Mouse (Mus musculus): ENCODE measurements around the gene Slc28a3.

Slc28a3 gene

DNA sequence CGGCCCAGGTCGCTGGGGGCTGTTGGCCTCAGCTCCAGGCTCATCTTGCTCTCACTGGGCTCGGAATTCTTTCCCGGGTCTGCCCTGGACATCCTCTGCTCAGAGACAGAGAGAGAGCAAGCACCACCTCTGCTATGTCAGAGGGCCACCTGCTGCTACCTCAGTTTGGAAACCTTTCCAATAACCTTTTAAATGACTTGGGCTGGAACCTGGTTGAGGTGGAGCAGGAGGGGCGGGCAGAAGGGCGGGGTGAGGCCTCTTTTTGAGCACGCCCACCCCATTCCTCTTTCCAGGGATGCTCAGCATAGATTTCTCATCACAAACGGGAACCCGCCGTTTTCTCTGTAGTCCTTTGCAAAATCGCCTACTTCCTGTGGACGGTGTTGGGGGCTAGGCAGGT is at the start of gene Slc28a3:
Slc28a3 (minus strand) TSS at position 162 of the 400 bp plus-strand sequence.
- DNase-seq: no peak

DNA sequence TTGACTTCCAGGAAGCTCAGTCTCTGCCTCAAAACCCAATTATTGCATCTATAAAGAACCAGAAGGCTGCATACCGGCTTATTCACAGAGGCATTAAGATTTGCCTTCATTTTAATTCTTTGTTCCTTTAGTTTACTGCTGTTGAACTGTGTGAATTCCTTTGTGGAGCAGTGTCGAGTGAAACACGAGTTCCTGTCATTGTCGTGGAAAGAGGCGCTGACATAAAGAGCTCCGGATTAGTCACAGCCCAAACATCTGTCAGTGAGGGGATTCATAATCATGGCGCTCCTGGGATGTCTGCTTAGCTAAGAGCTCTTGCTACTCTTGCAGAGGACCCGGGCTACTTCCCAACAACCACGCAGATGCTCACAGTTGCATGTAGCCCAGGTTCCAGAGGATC is 47.3 kb upstream of the Slc28a3 start:
- no peak for DNase-seq

DNA sequence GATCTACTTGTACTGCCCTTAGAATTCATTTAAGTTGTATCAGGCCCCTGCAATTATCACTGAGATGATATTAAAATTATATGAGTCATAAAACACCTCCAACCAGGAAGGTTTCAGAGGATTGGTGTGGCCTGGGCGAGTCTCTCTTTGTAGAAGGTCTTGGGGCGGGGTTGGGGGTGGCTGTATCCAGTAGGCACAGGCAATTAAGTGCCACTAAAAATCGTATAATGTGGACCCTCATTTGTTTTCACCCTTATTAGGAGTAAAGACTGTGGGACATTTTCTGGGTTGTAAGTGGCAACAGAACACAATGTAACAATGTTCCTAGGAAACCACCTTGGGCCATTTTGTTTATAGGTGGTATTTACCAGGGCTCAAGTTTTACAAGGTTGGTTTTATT is 46.2 kb upstream of the Slc28a3 start:
- no peak for DNase-seq

DNA sequence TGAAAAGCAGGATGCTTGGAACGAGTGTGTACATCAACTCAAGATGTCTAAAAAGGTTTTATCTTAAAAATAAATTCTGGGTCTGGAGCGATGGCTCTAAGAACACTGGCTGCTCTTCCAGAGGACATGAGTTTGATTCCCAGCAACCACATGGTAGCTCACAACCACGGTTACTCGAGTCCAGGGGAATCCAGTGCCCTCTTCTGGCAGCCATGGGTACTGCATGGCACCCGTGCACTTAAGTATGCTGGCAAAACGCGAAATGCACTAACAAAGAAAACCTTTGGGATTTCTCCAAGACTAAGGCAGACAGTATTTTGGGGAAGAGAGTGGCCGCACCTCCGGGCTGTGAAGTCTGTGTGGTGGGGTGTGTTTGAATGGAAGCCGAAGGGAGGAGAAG is 44.9 kb upstream of the Slc28a3 start:
- DNase-seq: no peak

DNA sequence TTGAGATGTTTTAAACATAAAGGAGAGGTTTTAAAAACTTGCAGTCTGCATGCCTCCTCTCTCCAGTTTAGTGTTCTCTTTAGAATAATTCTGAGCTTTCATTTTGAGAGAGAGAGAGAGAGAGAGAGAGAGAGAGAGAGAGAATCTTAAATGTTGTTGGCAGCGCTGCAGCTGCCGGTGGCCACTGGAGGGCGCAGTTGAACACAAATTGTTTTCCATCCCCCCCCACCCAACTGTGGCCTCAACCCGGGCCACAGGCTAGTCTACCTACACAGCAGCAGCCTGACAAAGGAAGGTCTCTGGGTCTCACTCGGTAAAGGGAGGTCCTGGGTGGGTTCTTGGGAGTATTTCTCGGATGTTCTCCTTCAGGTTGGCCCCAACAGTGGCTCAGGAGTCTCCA is 29.7 kb upstream of the Slc28a3 start:
- peak; percentile 69 to 84 for DNase-seq

DNA sequence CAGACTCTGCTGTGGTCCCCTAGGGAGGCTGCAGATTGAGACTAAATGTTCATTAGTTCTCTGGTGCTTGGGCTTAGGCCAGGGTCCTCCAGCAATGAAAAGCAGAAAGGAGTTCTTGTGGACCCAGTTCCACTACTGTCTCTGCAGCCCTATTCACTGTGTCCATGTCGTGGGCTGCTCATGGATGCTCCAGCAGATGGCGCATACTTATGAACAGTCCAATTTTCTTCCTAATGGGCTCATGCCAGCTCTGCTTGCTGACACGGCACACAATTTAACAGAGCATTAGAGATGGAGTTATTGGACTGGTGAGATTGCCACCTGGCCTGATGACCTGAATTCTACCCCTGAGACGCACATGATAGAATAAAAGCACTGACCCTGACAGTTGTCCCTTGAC is 28.3 kb upstream of the Slc28a3 start:
- DNase-seq: peak; percentile 81 to 88

DNA sequence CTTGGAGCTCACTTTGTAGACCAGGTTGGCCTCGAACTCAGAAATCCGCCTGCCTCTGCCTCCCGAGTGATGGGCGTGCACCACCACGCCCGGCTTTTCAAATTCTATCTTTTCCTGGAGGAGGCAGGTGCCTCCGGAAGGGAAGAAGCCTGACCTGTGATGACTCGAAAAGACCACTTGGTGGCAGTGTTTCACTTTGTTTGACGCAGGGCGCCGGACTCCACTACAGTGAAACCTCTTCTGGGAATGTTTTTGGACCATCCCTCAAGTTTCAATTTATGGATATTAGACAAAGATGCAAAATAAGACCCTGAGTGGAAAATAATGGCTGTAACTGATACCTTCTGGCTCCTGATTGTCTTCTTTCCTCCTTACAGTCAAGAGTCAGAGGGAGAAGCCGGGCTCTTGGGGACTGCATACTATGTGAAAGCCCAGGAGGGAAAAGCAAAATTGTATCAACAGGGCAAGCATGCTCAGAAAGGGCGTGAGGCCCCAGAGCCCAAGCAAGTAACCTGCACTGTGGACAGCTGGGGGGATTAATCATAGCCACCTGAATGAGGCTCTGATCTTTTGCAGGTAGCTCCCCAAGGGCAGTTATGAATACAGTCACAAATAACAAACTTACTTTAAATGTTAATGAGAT is 26.8 kb upstream of the Slc28a3 start:
- DNase-seq: peak; percentile 68 to 82

DNA sequence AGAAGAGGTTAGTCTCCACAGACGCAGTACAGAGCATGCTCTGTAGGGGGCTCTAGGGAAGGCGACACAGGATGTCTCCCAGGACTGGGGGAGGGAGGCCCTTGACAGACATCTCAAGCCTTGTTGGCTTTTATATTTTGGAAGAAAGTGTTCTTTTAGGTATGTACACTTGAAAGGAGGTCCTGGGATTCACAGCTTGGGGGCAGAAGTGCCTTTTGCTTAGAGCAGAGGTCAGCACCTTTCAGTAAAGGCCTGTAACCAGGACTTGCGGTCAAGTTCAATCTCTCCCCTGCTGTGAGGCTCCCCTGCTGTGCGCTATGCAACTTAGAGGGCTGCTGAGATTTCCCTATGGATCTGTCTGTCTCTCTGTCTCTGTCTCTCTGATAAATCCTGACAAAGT is 23.2 kb upstream of the Slc28a3 start:
- DNase-seq: peak in 1 of 2 experiments; percentile 15

DNA sequence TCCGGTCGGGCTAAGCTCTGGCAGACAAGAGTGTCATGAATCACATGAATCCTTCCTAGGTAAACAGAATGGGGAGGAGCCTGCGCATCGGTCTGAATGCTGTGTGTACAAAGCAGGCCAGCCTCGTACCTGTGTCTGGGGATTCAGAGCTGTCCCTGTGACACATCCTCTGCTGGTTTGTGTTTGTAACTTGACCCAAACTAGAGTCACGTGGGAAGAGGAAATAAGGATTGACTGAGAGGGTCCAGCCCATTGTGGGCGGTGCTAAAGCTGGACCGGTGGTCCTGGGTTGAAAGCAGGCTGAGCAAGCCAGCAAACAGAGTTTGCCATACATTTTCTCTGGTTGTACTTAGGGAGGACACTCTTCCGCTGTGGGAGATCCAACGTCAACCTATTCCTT is 20.1 kb upstream of the Slc28a3 start:
- no peak for DNase-seq

DNA sequence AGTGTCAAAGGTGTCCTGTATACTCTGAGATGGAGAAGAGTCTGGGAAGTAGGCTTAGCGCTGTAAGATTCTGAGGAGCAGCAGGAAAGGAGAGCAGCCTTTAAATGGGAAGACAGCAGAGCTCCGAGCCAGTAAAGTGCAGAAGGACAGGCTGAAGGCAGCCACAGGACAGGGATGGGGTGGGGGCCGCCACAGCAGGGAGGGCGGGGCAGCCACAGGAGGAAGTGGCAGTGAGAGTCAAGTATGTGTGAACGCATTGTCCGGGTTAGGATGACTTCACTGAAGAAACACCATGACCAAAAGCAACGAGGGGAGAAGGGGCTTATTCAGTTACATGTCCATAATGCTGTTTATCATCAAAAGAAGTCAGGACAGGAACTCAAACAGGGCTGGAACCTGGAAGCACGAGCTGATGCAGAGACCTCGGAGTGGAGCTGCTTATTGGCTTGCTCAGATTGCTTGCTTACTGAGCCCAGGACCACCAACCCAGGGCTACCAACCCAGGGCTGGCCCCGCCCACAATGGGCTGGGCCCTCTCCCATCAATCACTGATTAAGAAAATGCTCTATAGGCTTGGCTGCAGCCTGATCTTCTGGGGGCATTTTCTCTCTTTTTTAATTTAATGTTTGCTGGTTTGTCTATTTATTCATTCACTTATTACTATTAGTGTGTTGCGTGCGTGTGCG is 18.8 kb upstream of the Slc28a3 start:
- no peak for DNase-seq

DNA sequence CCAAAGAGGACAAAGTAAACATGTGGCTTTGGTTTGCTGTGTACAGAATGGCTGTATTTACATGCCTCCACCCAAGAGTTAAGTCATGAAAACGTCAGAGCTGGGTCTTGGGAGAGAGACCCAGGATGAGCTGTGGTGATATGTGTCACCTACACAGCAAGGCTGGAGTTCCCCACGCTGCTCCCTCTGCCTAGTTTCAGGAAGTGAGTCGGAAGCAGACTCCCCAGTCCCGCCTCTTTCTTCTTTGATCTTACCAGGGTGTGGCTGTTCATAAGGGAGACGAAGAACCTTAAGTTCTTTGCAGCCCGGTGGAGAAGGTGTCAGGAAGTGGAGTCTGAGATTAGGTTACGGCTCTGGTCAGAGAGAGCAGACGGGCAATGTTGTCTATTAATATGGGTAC is 12.0 kb upstream of the Slc28a3 start:
- DNase-seq: no peak

DNA sequence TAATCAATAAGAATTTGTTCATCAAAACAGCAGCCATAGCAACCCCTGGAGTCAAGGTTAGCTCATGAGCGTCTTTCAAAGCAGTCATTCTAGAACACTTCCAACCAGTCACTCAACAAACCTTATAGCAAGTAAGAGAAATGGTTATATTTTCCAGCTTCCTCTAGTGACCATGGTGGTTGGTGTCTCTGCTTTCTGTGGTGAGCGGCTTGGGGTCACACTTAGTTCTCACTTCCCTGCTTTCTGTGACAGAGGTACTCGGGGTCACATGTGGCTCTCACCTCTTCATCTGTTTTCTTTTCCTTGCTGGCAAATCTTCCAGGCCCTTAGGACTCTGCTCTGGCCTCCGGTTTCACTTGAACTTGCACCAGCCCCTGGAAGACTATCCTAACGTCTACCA is 8.6 kb upstream of the Slc28a3 start:
- no peak for DNase-seq

DNA sequence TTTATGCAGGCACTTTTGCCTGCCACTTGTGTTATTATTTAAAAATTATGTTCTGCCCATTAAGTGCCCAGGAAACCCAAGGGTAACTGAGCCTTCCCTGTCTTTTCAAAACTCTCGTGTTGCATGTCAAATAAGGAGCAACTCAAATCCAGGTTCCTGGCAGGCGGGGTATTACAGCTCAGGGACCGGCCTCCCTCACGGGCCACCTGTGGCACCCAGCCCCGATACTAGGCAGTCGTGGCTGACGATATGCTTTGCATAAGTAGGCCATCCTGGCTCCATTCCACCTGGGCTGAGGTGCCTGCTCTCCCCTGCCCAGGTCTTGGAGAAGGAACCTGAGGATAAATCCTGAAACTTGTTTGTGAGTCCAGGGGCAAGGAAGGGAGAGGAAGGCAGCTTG is 618 bp downstream of the Slc28a3 start:
- no peak for DNase-seq

DNA sequence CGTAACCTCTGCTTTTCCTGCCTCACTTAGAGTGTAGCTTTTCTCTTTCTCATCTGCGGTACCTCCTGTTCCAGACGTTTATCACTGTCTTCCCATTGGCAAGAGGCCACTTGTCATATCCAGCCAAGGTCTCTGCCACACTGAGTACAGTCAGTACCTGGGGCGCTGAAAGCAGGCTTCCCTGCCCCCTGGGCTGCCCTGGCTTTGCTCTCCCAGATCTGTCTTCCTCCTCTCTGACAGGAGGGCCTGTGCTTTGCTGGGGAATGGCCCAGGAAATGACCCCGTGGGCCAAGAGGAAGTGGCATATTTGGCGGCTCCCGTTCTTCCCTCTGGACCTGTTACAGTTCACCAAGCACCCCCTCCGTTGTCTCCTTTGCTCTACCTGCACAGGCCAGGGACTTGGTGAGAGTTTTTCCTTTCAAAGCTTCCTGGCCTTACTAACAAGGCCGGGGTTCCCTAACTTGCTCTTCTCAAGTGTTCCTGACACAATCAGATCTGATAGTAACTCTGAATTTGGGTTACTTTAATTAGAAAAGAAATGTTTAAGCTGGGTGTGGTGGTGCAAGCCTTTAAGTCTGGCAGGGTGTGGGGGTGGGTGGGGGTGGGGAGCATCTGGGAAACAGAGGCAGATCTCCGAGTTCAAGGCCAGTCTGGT is 9.3 kb downstream of the Slc28a3 start:
- no peak for DNase-seq

DNA sequence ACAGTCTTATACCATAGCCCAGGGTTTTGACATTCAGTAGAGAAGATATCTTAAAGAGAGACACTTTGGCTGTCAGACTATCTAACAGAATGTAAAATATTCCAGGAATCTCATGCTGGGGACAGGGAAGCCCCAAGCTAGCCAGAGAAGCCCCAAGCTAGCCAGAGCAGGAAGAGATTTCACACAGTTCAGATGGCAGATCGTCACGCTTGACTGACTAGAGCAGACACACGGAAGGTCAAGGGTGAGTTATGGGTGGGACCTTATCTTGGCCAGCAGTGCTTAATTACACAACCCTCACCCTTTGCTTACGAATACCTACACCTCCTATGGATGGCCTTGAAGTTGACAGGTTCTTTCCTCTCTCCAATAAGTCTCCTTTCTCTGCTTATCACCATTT is 12.1 kb downstream of the Slc28a3 start:
- DNase-seq: no peak

DNA sequence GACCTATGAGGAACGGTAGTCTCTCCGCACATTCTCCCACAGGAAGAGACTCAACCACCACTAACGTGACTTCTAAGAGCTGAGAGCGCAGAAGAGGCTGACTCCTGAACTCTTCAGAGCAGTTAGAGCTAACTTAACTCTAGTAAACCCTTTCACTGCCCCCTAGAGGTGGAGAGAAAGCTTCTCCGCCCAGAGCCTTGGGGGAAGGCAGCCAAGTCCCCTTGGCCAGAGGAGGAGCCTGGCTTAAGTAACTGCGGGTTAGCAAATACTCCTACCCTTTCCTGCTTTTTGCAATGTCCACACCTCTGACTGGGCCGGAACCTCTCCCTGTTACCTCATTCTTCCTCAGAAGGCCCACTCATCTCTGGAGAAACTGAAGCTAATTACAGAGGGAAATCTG is 17.5 kb downstream of the Slc28a3 start:
- peak; percentile 44 to 65 for DNase-seq

DNA sequence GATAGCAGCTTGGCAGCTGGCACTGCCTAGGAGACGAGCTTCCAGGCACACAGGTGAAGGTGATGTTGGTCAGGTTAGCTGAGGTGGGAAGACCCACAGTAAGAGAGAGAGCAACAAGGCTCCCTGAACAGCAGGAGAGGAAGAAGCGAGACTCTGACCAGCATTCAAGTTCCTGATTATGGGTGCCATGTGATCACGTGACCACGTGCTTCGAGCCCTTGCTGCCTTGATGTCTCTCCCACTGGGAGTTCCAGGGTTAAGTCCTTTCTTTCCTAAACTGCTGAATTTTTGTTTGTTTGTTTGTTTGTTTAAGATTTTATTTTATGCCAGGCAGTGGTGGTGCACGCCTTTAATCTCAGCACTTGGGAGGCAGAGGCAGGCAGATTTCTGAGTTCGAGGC is 18.8 kb downstream of the Slc28a3 start:
- no peak for DNase-seq

DNA sequence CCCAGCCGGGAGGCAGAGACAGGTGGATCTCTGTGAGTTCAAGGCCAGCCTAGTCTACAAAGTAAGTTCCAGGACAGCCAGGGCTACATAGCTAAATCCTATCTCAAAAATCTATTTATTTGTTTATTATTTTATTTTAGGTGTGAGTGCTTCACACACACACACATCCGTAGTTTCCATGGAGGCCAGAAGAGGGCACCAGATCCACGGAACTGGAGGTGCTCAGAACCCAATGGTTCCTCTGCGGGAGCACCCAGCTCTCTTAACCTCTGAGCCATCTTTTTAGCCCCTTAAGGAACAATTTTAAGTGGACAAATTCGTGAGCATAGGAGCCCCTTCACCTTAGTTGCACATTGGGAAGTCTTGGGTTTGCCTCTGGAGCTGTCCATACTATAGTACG is 20.0 kb downstream of the Slc28a3 start:
- DNase-seq: peak; percentile 50 to 72

DNA sequence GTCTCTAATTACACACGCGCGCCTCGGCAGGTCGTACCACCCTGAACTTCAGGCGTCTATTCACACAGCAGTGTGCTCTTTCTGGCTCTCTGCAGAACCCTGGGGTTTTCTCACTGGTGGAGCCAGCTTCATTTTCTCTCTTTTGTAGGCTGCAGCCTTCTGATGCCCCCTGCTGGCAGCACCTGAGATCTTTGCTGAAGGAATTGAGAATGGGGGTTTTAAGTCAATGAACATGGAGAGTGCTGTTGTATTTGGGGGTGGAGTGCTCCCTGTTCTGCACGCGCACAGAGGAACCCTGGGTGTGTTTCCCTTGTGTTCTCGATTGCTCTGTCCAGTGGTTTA is 21.2 kb downstream of the Slc28a3 start:
- peak; percentile 73 to 85 for DNase-seq

DNA sequence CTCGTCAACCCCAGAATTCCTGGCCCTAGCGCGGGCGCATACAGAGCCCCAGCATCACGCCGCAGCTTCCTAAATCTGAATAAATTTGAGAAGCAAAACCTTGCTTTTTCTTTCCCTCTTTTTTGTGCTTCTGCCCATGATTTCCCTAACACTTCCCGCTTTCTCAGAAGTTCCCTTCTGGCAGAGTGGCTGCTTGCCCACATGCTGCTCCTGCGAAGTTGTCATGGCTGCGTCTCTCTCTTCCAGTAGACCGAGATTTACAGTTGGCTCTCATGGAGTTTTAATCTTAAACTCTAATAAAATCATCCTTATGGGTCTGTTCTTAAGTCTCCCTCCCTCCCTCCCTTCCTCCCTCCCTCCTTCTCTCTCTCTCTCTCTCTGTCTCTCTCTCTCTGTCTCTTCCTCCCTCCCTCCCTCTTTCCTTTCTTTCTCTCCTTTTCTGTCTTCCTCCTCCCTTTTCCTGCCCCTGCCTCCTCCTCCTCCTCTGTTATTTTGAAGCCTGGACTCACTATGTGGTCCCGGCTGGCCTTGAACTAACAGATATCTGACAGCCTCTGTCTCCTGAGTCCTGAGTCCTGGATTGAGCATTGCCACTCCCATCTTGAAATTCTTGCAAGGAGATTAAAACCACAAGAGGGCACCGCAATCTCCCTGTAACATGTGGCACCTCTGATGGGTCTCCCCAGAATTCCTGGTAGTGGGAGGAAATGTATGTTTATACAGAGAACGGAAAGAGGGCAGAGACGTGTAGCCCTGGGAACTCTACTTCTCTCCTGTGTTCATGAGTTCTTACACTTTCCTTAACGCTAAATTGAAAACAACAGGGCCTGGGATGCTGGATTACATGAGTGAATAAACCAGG is 21.8 kb downstream of the Slc28a3 start:
- DNase-seq: no peak

DNA sequence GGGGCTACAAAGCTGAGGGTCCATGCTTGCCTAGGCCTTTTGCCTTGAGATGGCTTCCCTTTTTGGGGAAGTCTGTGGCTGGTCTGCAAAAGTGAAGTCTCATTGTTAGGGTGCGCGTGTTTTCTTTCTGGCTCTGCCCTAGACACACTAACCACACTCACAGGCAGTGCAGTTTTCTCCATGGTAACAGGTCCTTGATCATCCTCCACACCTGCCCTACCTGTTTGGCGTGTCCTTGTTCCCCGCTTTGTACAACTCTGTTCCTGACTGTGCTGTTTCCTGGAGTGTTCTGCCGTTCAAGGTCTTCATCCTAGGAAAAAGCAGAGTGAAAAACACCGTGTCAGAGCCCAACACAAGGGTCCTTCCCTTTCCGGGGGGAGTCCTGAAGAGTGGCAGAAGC is 22.7 kb downstream of the Slc28a3 start:
- DNase-seq: no peak

DNA sequence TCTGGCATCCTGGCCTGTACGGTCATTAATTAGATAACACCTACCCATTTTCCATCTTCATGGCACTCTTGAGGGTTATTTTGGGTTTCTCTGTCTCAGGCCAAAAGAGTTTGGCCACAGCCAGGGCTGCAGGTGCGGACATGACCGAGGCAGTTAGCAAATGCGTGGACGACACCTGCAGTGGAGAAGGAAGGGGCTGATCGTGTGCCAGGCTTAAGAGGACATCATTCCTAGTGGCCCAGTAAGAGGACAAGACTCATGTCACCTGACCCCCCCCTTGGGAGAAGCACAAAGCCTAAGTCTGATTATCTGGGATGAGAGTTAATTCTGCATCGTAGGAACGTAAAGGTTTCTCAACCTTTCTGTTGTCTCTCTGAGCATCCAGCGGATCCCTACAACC is 44.5 kb downstream of the Slc28a3 start:
- peak in 1 of 2 experiments; percentile 29 for DNase-seq

DNA sequence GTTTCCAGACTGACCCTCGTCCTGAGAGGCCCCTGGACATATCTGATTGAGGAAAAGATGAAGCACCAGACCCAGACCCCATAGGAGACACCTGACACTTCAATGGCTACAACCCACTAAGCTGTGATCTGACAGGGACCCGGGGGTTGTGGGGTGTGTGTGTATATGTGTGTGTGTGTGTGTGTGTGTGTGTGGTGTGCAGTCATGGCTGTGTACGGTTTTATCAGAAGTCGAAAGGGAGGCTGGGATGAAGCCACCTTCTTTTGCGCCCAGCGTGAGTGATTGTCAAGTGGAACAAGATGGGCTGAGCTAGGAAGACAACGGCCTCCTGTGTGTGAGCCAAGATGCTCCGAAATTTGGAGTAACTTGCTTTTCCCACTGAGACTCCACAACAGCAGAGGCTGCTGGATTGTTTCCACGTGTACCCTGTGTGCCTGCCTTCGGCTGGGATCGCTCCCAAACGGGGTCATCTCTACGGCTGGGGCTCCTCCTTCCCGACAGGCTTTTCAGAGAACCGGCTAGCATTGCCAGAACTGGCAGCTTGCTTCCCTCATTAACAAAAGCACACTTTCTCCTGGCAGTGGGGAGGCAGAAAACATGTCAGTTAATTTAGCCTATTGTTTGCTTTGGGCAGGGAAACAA is 50.1 kb downstream of the Slc28a3 start:
- DNase-seq: peak; percentile 57 to 71

Measured in cerebellum, postnatal 25 days (tissue).